Mouse (Mus musculus): ENCODE data around the gene Senp1.

The Senp1 gene

DNA sequence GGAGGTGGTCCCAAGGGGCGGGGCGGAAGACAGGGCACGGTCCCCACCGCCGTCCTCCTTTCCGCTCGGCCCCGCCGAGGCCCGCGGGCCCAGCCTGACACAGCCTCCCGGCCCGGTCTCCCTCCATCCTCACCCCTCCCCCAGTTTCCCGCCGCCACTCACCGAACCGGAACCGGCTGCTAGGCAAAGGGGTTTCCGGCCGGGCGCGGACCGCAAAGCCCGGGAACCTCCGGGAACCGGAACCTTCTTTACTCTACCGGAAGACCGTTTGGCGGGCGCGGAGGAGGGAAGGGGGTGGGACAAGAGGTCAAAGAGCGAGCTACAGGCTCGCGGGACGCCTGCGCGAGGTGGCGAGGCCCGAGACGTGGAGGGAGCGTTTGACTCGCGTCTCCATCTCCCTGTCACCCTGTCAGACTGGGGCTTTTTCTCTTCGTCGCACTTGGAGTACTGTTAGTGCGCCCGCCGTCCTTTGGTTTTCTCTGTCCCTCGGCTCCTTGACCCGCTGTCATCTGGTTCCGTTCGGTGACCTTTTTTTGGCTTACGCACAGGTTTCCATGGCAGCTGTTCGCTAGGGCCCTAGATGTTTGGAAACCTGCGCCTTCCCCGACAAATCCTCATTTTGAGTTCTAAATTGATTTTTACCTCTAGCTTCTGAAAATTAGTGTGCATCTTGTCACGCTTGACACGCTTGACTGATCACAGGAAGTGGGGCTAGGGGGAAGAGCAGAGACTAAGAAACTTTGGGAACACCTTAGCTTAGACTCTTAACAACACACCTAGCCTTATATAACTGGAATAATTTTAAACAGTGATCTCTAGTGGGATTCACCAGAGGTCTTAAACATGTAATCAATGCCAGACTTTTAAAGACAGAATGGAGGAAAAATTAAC lies at the start of gene Senp1:
Gene Senp1, minus strand, starts transcription at position 624 of the 891 bp plus-strand sequence.
- DNase-seq: peak; percentile 89 to 92

DNA sequence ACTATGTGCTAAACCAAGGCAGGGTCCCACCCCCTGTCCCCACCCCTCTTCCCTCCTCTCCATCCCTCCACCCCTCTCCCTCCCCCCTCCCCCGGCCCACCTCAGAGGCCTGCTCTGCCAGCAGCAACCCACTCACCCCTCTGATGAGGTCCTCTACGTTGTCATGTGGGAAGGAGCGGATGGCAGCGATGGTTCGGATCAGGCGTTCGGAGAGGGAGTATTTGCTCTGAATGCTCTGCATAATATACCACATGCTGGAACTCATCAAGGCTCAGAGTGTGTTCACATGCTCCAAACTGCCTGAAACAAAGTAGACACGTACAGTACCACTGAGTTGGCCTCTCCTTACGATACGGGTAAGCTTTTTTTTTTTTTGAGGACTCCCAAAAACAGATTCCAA lies 49.0 kb upstream of the Senp1 start:
- no peak for DNase-seq

DNA sequence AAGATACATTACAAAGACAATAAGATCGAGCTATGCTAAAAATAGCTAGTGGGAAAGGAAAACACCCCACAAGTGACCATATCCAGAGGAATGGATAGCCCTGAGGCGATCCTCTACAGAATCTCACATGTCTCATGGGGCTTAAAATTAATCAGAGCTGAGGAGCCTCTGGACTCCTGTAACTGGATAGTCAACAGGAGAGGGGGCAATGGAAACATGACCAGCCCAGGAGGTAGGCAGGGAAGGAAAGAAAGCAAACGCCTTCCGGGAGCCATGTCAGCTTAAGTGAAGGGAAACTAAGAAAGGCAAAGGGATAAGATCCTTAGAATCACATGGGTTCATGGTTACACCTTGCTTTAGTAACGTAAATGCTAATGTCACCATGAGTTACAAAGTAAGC lies 47.3 kb upstream of the Senp1 start:
- no peak for DNase-seq

DNA sequence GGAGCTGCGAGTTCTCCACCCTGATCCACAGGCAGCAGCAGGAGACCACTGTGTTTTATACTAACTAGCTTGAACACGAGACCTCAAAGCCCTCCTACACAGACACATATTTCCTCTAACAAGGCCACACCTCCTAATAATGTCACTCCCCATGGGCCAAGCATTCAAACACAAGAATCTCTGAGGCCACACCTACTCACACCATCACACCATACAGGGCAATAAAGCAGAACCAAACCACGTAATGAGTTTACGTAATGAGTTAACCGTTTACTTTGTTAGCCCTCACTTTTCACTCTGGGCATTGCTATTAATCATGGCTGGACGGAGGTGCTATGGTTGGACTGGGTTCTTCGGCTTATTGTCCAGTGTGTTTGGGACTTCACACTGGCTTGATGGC lies 46.2 kb upstream of the Senp1 start:
- DNase-seq: no peak

DNA sequence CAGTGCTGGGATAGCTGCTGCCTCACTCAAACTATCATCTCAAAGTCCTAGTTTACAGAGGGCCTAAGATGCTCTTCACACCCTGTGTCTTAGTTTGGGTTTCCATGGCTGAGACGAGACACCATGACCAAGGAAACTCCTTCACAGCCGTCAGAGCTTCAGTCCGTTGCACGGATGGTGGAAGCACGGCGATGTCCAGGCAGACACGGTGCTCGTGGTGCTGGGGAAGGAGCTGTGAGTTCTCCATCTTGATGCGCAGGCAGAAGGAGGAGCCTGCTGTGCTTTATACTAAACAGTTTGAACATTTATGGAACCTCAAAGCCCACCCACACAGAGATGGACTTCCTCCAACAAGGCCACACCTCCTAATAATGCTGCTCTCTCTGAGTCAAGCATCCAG lies 43.3 kb upstream of the Senp1 start:
- no peak for DNase-seq

DNA sequence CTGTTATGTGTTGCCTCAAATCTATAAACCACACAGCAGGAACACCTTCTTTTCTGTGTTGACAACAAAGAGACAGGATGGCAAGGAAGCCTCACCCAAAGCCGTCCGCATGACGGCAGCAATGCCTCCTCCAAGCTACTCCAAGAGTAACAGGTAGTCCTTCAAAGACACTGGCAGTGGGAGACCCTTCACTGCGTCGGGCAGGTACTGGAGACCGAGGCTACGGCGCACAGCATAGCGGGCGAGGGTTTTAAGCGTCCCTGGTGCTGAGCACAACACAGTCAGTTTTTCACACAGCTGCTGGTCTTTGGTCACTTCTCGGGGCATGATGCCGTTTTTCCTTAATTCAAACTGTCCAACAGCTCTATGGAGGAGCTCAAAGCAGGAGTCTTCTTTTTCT lies 42.1 kb upstream of the Senp1 start:
- no peak for DNase-seq

DNA sequence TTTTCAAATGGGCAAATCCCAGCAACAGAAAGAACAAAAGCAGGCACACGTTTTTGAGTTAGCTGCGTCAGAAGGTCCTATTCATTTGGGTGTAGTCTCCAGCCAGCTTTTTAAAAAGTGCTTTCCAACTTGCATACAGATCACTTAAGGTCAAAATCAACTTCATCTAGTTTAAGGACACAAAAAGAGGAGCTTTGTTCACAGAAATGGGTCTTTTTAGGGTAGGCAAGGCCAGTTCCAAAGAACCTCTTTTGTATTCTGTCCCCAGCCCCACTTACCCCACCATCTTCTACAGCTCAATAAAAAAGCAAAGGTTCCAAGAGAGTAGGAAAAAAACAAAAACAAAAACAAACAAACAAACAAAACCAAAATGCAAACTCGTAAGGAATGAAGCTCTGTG lies 41.1 kb upstream of the Senp1 start:
- no peak for DNase-seq

DNA sequence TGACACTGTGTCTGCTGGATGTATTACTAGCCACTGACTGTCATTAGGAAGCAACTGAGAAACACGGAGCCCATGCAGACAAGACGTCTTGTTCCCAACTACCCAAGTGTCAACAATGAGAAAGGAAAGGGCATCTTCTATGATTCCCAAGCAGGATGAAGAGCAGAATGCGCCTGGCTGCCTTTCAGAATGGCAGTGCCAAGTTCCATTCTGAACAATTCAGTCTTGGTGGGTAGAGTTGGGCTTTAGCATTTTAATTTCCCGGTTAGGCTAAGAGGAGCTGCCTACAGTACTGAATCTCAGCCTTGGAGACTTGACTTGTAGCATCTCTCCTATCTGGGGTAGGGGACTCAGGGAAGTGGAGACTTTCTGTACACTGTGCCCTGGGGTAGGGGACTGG lies 40.5 kb upstream of the Senp1 start:
- no peak for DNase-seq

DNA sequence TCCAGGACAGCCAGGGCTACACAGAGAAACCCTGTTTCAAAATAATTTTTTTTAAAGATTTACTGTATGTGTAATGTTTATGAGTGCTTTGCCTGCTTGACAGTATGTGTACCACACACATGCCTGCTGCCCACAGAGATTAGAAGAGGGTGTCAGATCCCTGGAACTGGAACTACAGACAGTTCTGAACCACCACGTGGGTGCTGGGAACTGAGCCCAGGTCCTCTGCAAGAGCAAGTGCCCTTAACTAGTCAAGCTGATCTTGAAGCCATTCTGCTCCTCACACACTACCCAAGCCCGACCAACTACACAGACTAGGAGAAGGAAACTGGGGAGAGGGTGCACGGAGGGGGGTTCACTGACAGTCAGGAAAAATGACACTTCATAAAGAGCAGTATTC lies 39.9 kb upstream of the Senp1 start:
- no peak for DNase-seq

DNA sequence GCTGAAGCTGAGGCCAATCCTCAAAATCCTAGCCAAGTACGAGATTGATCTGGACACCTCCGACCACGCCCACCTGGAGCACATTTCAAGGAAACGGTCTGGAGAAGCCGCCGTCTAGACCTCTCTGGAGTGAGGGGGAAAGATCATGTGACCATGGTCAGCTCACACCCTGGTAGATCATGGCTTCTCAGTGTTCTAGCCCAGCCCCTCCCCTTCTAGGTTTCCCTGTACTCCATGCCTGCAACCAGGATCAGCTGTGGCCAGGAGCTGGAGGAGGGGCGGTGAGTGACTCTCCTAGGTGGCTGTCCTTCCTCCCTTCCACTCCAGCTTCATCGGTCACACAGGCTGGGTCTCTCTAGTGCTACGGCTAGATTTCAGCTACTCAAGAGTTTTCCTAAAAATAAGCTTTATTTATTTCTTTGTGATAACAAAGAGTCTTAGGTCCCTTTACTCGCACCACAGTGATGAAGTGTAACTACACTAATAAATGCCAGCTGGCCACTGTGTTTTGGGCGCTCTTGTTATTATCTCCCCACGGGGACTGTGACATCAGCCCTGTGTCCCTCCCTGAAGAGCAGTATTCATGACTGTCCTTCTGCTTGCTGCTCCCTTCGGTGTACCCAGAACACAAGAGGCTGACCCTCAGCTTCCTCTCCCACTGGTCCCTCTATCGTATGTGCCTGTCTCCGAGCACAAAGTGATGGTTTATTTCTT lies 38.6 kb upstream of the Senp1 start:
- no peak for DNase-seq

DNA sequence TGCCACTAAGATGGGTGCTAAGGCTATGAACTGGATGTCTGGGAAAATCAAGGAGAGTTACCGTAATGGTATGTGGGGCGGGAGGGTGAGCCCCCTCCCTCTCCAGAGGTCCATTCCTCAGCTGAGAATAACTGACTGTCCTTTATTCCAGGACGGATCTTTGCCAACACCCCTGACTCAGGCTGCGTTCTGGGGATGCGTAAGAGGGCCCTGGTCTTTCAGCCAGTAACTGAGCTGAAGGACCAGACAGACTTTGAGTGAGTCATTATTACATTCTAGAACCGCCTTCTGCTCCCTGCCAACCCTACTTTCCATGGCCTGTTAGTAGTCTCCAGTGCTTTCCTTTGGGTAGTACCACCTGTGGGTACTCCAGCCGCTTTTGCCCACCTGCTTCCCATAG lies 37.9 kb upstream of the Senp1 start:
- no peak for DNase-seq

DNA sequence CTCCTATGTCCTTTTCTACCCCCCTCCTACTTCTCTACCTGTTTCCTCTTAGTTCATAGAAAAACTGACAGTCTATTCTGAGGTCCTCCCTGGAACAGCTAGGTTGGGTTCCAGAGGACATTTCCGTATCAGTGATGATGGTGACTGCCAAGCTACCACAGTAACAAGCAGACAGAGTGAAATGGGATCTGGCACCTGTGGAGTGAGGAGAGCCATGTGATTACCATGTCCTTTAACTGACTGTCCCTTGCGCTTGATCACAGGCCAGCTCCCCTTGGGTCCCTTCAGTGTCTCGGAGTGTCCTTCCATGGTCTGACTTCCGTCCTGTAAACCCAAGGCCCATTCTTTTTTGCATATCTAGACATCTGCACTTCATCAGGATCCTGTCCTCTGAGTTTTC lies 37.5 kb upstream of the Senp1 start:
- DNase-seq: no peak

DNA sequence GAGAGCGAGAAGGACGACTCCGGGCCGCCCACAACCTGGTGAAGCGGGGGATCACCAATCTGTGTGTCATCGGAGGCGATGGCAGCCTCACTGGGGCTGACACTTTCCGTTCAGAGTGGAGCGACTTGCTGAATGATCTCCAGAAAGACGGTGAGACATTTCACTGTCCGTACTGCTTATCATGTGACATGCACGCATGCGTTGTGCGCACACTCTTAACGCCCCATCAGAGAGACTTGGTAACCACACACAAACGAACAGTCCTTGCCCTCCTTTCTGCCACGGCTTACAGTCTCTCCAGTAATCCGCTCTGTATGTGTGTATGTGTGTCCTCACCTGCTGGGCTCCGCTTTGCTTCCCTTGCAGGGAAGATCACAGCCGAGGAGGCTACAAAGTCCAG lies 27.3 kb upstream of the Senp1 start:
- no peak for DNase-seq

DNA sequence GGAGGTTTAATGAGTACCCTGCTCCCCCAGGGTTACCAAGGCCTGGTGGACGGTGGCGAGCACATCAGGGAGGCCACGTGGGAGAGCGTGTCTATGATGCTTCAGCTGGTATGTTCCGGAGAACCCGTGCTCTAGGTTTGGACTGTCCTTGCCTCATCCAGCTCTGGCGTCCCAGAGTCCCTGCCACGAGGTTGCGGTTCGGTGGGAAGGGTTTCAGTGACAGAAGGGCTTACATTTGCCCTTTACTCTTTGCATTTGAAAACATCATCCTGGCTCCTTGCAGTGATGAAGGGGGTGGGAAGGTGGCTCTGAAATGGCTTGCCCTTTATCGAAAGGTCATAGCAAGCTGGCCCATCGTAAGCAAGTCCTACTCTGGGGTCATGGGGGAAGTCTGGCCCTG lies 25.8 kb upstream of the Senp1 start:
- no peak for DNase-seq

DNA sequence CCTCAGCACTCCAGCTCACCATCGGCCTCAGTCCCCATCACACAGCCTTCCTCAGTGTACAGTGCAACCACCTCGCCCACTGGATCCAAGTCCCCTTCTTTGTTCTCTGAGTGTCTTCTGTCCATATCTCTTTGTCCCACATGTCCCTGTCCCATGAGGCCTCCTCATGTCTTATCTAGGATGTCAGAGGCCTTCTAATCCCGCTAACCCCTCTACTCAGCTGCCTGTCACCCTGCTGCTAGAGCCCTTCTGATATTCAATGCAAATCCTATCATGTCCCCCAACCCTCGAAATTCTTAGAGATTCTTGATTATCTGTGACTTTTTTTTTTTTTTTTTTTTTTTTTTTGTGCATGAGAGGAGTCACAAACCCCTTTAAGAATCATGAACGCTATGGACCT lies 22.7 kb upstream of the Senp1 start:
- DNase-seq: no peak

DNA sequence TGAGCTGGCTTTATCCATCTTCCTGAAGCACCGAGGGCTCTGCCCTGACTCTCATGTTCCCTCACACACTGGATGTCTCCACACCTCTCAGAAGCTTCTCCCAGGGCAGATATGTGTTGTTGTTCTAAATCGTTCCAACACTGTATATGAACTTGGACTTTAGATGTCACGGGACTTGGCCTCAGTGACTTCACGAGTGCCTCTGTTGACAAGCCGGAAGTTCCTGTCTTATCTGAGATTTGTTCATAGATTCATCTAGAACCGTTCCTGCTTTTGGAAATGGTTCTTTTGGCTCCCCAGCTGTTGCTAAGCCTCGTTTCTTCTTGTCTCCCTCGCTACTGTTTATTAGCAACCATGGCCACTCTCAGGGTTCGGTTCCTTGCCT lies 22.2 kb upstream of the Senp1 start:
- DNase-seq: no peak

DNA sequence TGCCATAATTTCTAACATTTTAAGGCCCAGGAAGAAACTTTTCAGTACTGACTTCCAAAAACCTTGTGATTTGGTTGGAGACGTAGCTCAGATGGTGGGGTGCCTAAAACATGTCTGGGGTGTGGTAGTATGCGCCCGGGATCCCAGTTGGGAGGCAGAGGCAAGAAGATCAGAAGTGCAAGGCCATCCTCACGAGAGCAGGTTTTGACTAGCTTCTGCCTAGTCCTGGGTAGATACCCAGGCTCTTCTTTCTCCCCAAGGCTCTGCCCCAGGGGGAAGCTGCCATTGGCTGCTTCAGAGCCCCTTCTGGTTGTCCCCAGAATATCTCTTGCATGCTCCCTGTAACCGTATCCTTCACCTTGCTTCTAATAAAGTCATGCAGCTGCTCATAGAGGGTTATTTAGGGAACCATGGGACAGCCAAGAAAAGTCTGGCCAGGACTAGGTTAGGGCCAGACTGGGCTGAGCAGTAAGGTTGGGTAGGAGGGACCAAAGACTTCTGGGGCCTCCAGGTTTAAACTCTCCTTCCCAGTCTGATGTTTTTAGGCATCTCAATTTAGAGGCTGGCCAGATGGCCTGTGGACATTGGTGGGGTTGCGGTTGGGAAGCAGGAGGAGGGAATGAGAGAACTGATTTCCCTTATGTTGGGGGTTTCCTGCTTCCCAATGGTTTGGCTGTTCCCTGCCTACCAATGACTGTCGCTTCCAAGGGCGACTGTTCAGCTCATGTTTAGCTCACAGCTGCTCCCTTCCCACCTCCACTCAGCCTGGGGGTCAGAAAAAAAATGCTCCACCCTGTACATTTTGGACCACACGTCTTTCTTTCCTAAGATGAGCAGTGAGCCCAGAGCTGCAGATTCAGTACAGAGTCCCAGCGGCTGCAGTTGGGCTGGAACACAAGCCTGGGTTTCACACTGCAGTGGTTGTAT lies 21.6 kb upstream of the Senp1 start:
- no peak for DNase-seq

DNA sequence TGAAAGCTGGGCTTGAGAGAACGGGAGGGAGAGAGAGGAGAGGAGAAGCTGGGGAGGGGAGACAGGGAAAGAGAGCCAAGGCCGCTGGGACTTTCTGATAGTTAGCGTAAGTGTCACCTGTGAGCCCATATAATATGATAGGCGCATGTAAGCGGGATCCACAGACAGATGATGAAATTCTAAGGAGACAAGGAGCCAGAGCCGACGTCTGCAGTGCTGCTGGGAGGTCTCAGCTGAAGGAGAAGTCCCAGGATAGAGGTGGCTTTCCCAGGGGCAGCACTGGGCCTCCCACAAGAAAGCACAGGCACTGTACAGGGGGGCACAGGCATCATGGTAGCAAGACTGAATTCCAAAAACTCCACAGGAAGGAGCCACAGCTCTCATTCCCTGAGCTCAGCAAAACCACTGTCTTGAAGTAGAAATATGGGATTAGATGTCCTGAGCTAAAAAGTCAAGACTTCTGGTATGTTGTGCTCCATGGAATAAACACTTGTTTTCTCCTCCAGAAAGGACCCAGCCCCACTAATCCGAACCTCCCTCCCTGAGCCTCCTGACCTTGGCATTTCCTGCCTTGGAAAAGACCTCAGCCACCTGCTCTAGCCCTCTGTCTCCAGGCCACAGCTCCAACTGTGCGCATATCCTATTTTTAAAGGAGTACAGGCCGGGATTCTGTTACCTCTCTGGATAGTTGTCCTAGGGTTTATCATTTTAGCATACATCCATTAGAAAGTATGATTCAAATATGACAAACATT lies 20.7 kb upstream of the Senp1 start:
- DNase-seq: no peak

DNA sequence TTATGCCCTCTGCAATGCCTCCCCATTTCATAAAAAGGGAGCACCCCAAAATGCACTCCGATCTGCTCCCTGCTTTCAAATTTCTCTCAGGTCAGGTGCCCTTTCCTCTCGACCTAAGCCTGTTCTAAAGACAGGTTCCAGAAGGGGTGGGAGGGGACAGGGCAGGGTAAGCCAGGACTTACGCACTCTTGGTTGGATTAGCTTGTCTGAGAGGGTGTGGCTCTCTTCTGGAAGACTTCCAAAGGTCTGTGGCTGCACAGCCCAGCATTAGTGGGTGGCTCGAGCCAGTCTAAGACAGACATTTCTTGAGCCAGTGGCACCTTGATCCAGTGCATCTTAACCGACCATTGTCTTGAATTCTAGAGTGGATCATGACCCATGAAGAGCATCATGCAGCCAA lies 18.2 kb upstream of the Senp1 start:
- no peak for DNase-seq

DNA sequence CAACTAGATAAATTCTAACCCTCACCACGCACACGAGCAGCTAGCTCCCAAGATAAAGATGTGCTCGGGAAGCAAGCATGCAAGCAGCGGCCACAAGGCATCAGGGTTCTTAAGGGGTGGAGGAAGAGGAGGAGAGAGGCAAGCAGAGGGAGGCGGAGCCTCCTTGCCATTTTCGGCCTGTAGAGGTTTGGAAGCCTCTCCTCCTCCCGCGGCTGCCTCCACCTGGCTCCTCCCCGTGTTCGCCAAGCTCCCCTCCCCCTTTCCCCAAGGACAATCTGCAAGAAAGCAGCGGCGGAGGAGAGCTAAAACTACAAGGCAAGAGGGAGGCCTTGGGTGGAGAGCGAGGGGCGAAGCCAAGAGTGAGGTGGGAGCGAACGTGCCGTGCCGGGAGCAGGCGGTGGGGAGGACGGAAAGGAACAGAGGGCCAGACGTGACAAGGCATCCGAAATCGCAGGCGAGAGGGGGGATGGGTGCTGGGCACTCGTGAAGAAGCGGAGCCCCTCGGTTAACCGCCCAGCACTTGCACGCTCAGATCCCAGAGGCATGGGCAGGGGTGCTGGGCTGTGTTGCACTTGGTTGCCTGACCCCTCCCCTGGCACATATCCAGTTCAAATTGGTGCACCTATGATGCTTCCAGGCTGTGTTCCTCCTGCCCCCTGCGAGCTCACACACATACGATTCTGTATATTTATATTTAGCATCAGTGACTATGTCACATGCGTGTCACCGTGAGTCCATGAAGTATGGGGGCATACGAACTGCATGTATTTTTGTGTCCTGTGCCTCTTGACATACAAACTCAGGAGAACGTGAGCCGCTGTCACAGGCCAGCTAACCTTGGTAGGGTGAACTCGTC lies 15.0 kb upstream of the Senp1 start:
- peak; percentile 77 to 84 for DNase-seq

DNA sequence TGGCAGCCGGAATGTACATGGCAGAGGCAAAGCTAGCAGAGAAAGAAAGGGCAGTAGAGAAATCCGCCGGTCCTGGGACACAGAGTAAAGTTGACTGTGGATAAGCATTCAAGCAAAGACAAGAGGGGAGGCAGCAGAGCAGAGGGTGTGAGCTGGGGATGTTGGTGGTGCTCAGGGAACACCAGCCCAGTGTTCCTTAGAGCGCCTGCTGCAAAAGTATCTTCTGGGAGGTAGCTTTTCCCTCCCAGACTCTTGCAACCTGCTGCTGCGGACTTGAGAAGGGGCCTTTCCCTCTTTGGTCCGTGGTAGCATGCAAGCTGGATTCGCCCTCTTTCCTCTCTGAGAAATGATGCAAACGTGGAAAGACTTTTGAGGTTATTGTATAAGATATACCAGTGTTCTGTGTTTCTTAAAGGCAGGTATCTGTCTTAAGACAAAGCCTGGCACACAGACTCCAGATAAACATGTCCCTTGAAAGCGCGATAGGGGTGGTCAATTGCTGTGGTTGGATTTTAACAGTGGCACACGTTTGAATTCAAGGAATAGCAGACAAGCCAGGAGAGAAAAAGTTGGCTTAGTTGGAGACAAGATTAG lies 14.3 kb upstream of the Senp1 start:
- DNase-seq: no peak
